Mouse (Mus musculus) olfactory bulb, adult 2 months (tissue): ENCODE results near the gene Rnf167. TPM values are rescaled to one million over a fixed set of nuclear protein-coding genes. Genes with fewer than 3 reads are reported as not detected.

Source experiments
- H3K27ac ChIP-seq: fragments of 200-500 bp; 2 replicates; pipeline ENCODE4 v1.5.1; 2012; ENCODE audit warnings: low read depth, low read length; ENCODE audit not compliant: insufficient read depth
- H3K4me1 ChIP-seq: fragments of 200-500 bp; 2 replicates; pipeline ENCODE4 v1.6.1; 2012; ENCODE audit warnings: low read length; ENCODE audit not compliant: control insufficient read depth, insufficient read depth
- H3K4me3 ChIP-seq: fragments of 200-500 bp; 2 replicates; pipeline ENCODE4 v1.5.1; 2012; ENCODE audit warnings: mild to moderate bottlenecking, low read depth, low read length, moderate library complexity; ENCODE audit not compliant: insufficient read depth
- CTCF ChIP-seq: fragments of 200-500 bp; IDR thresholded peaks from 2 replicates; pipeline ENCODE4 v1.5.1; 2012; ENCODE audit warnings: low read depth, mild to moderate bottlenecking, low read length, moderate library complexity; ENCODE audit not compliant: insufficient read depth
- POLR2A ChIP-seq: fragments of 200-500 bp; IDR thresholded peaks from 2 replicates; pipeline ENCODE4 v1.6.1; 2012; ENCODE audit warnings: mild to moderate bottlenecking, low read depth, low read length, moderate library complexity; ENCODE audit not compliant: insufficient read depth
- WGBS: fragments of 180-500 bp; shearing (Covaris S2); methylation state at CpG from one replicate; pipeline ENCODE4 v1.1.7; 2018; 5-methylcytosine and 5-hydroxymethylcytosine counted together
- polyA plus RNA-seq: library from polyadenylated mRNA; stranded (reverse); fragments of >200 nt; gene quantifications from 2 replicates; pipeline ENCODE4 v1.2.4, GENCODE M21; 2012; ENCODE audit warnings: low replicate concordance; ENCODE audit not compliant: missing spikeins, insufficient read depth, insufficient read length

The Rnf167 gene
- not detected in 2 replicates for polyA plus RNA-seq

DNA sequence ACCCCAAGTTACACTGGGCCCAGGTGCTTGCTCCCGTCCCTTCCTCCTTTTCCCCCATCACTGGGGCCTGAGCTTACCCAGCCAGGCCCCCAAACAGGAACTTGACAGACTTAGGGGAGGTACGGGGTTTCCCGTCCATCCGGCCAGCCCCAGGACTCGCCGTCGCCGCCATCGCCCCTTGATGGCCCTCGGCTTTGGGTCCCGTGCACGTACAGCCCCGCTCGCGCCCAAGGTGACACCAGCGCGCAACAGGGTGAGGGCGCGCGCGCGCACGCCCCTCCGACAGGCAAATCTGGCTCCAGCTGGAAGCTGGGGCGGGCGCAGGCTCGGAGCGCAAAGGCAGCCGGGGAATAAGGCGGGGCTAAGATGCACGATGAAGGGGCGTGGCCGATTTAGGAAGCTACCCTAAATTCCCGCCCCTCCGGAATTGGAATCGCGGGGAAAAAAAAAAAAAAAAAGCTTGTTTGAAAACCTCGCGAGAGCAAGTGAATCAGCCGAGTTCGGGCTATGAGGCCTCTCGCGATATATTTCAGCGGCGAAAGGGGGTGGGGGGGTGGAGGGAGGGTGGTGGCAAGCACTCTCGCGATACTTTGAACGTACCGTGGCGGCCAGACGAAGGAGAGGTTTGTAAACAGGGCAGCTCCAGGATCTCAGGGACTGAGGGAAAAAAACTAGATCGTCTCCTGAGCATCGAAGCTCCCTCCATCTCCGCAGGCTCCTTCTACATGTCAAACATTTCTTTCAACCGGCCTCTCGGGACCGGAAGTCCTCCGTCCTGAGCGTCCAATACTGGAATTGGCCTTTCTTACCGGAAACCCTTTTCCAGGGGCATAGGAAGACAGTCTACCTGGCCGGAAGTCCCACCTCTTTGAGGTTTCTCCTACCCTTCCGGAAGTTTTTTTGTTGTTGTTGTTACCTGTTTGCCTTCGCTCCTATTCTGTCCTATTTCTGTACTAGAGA lies at the start of gene Rnf167, which contains the start of gene Slc25a11:
Rnf167 (plus strand) TSS at position 545 of the 960 bp plus-strand sequence.
Slc25a11 (minus strand) TSS at position 789 of the 960 bp plus-strand sequence.
- Histone ChIP-seq H3K4me3 (peak within 1 kb of the TSS; percentile 90), H3K4me1 (peaks cover 18% of the 10 kb centered on the region), H3K27ac (peak within 1 kb of the TSS; percentile 93)
- under 1% methylated on average over 63 of the region's 63 CpGs for WGBS
- TF ChIP-seq POLR2A (peak; percentile 94), CTCF (no peak)

- no peak for TF ChIP-seq CTCF
- no peak for TF ChIP-seq POLR2A
- Histone ChIP-seq H3K27ac (peak overlapping the region; percentile 42; the same call in 1 of the 2 replicates), H3K4me1 (peaks cover 15% of the 10 kb centered on the region), H3K4me3 (no peak overlapping the region)
- WGBS, result 83% methylated on average over 6 of the region's 6 CpGs
Observed at GRCm38 (mm10) chr11:70597301-70597700, 49.7 kb upstream of the Rnf167 start.

DNA sequence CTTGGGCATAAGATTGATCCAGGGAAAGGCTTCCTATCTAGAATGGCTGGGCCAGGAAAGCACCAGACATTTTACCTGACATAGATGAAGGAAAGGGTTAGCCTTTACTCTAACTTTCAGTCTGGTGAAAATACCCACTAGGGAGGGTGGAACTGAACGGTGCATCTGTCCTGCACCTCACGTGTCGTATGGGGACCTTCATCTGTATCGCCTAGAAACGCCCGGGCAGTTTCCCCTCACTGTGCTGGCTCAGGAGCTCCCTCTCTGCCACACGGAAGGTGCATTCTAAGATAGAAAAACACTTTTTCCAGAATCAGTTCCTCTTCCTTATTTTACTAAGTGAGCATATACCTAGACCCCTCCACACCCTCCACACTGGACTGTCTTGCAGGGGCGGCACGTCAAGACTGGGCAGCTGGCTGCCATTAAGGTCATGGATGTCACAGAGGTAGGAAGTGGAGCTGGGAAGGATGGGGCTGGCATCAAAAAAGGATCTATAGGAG lies 48.5 kb upstream of the Rnf167 start:
- H3K4me3 ChIP-seq, result no peak overlapping the region
- peaks cover 15% of the 10 kb centered on the region for H3K4me1 ChIP-seq
- 87% methylated on average over 9 of the region's 9 CpGs for WGBS
- H3K27ac ChIP-seq, result no peak overlapping the region
- TF ChIP-seq CTCF (no peak), POLR2A (no peak)

DNA sequence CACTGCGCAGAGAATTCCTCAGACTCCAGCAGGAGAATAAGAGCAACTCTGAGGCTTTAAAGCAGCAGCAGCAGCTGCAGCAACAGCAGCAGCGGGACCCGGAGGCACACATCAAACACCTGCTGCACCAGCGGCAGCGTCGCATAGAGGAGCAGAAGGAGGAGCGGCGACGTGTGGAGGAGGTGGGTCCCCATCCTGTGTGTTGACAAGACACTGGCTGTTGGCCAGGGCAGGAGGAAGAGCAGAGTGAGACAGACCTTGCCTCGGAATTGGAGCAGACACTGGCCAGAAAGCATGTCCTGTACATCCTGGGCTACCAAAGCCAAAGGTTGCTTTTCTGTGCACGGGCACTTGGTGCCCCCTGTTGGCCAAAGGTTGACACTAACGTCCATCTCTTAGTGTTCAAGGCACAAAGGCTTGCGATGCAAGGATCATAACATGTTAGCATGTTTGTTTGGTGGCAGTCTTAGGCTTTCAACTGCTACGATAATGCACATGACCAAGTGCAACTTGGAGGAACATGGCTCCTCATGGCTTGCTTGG lies 41.9 kb upstream of the Rnf167 start:
- 29% methylated on average over 14 of the region's 14 CpGs for WGBS
- peaks cover 11% of the 10 kb centered on the region for H3K4me1 ChIP-seq
- H3K27ac ChIP-seq, result no peak overlapping the region
- TF ChIP-seq CTCF (peak; percentile 42; the same call in 1 of the 2 replicates), POLR2A (no peak)
- no peak overlapping the region for H3K4me3 ChIP-seq

GRCm38 (mm10) chr11:70606717-70607116 lies 40.3 kb upstream of the Rnf167 start:
- Histone ChIP-seq H3K4me1 (peaks cover 11% of the 10 kb centered on the region), H3K4me3 (no peak overlapping the region), H3K27ac (no peak overlapping the region)
- TF ChIP-seq CTCF (no peak), POLR2A (no peak)
- WGBS, result 63% methylated on average over 12 of the region's 12 CpGs

GRCm38 (mm10) chr11:70607611-70608010 lies 39.4 kb upstream of the Rnf167 start:
- Histone ChIP-seq H3K27ac (no peak overlapping the region), H3K4me1 (peaks cover 11% of the 10 kb centered on the region), H3K4me3 (no peak overlapping the region)
- WGBS, result 90% methylated on average over 9 of the region's 9 CpGs
- no peak for TF ChIP-seq CTCF
- TF ChIP-seq POLR2A, result no peak

- H3K27ac ChIP-seq, result no peak overlapping the region
- no peak overlapping the region for H3K4me3 ChIP-seq
- WGBS, result 87% methylated on average over 26 of the region's 26 CpGs
- TF ChIP-seq CTCF, result no peak
- no peak for TF ChIP-seq POLR2A
- H3K4me1 ChIP-seq, result peaks cover 11% of the 10 kb centered on the region
Observed at GRCm38 (mm10) chr11:70608381-70609066, 38.5 kb upstream of the Rnf167 start.

GRCm38 (mm10) chr11:70610752-70611151 lies 36.3 kb upstream of the Rnf167 start:
- TF ChIP-seq CTCF, result no peak
- H3K4me1 ChIP-seq, result peaks cover 17% of the 10 kb centered on the region
- H3K4me3 ChIP-seq, result no peak overlapping the region
- H3K27ac ChIP-seq, result no peak overlapping the region
- 77% methylated on average over 4 of the region's 4 CpGs for WGBS

GRCm38 (mm10) chr11:70612505-70612904 lies 34.5 kb upstream of the Rnf167 start:
- Histone ChIP-seq H3K4me3 (no peak overlapping the region), H3K27ac (no peak overlapping the region), H3K4me1 (peaks cover 11% of the 10 kb centered on the region)
- TF ChIP-seq POLR2A (no peak), CTCF (no peak)
- 77% methylated on average over 7 of the region's 7 CpGs for WGBS
